Mouse (Mus musculus) cerebellum, adult 2 months (tissue): ENCODE measurements around the gene 9930022D16Rik.

ENCODE experiments used
- CTCF ChIP-seq: fragments of 200-500 bp; IDR thresholded peaks from 2 replicates; pipeline ENCODE4 v1.5.1; 2011; ENCODE audit warnings: low read depth, mild to moderate bottlenecking, control low read depth, low read length, moderate library complexity, borderline replicate concordance; ENCODE audit not compliant: insufficient read depth
- POLR2A ChIP-seq: fragments of 200-500 bp; IDR thresholded peaks from 2 replicates; pipeline ENCODE4 v1.6.1; 2011; ENCODE audit warnings: low read length, control low read depth, borderline replicate concordance; ENCODE audit not compliant: insufficient read depth

GRCm38 (mm10) chr11:109417472-109418040 is 3.8 kb downstream of the 9930022D16Rik start:
- TF ChIP-seq CTCF (no peak), POLR2A (no peak)
